Mouse (Mus musculus): Measurements from ENCODE around the gene Micu1.

DNA sequence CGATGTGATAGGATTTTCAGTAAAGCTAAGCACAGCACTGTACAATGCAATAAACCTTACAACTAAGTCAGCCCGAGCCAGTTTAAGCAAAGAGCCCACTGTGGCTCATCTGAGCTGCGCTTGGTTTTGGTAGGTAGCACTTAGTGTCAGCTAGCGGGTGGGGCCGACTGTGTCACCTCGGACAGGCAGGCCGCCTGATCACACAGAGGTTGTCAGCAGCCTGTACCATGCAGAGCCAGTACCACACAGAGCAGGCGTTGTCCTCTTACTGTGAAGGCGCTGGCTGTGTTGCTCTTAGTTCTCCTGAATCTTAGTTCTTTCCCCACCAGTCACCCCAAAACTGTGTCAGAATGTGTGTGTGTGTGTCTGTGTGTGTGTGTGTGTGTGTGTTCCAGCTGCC, 146.7 kb downstream of the Micu1 start:
- TF ChIP-seq POLR2A (IDR thresholded peaks at IDR 0.05; ENCODE audit: insufficient read depth, low read depth, low read length), result no peak
- no peak for TF ChIP-seq CTCF (IDR thresholded peaks at IDR 0.05; ENCODE audit: insufficient read depth, low read depth, low read length)

Measured in olfactory bulb, adult 2 months (tissue).